Comparison of ENCODE assay signal across 20 mouse cellular contexts in genomic region chr4:134776246-134776645, GRCm38 (mm10). TPM values are rescaled to one million over a fixed set of nuclear protein-coding genes. Genes with fewer than 3 reads are reported as not detected.
DNase-seq lines count a peak whose midpoint lies in the region; ATAC-seq and TF ChIP-seq lines count a peak whose summit lies in the region.
"Had no signal": no experiment of that assay in that cellular context is flagged by ENCODE, and none has a peak within 500 bp of the region (broad histone marks: within the 10 kb centered on the region; RNA-seq: fewer than 3 reads in every experiment).

No protein-coding gene starts in this region.

- no peak overlapping the region for H3K27ac ChIP-seq in heart, embryonic 12.5 days (ENCODE audit: poor library complexity, severe bottlenecking)
- H3K27ac ChIP-seq in lung, postnatal 0 days (ENCODE audit: low read length), result no peak overlapping the region
- H3K27ac ChIP-seq: heart, embryonic 13.5 days; hindbrain, embryonic 12.5 days; limb, embryonic 15.5 days; midbrain, embryonic 10.5 days had no signal

- peak; percentile 56 for DNase-seq in heart, postnatal 4 days
- peak; percentile 45 to 64 for DNase-seq in kidney, postnatal 25 days
- DNase-seq in kidney, adult 8-10 months, result no peak
- peak; percentile 49 for DNase-seq in lung, postnatal 0 days (ENCODE audit: low spot score)
- DNase-seq in lung, postnatal 36 days, result no peak
- DNase-seq in natural killer cell, adult 2 months (ENCODE audit: low spot score in 2 of 2), result no peak
- DNase-seq: adrenal gland, adult 8-10 months; cerebellum, adult 8-10 months; gastrocnemius, postnatal 25 days; heart, adult 18-20 months; heart, postnatal 14 days; layer of hippocampus, adult 9-11 months had no signal

- peaks cover 26% of the 10 kb centered on the region for H3K4me1 ChIP-seq in heart, embryonic 12.5 days (replicated peaks)
- H3K4me1 ChIP-seq in lung, postnatal 0 days (ENCODE audit: insufficient read depth, low read depth, low read length), result peaks cover 12% of the 10 kb centered on the region; the same call in 1 of the 2 replicates

- no peak overlapping the region for H3K4me2 ChIP-seq in heart, embryonic 12.5 days
- no peak overlapping the region for H3K4me2 ChIP-seq in lung, postnatal 0 days (replicated peaks; ENCODE audit: low read depth, low read length)
- H3K4me2 ChIP-seq: heart, embryonic 13.5 days; hindbrain, embryonic 12.5 days; limb, embryonic 15.5 days had no signal

- no peak for TF ChIP-seq EP300 in lung, postnatal 0 days (IDR thresholded peaks at IDR 0.05)

- H3K4me3 ChIP-seq in heart, embryonic 12.5 days, result no peak overlapping the region
- H3K4me3 ChIP-seq in lung, postnatal 0 days (ENCODE audit: low read depth, low read length), result no peak overlapping the region
- H3K4me3 ChIP-seq: heart, embryonic 13.5 days; hindbrain, embryonic 12.5 days; limb, embryonic 15.5 days; midbrain, embryonic 10.5 days; myocyte had no signal

- H3K27me3 ChIP-seq in heart, embryonic 12.5 days (replicated peaks), result no peaks in the 10 kb centered on the region
- no peaks in the 10 kb centered on the region for H3K27me3 ChIP-seq in lung, postnatal 0 days (replicated peaks; ENCODE audit: insufficient read depth, low read length)
- H3K27me3 ChIP-seq: heart, embryonic 13.5 days; limb, embryonic 15.5 days had no signal

- H3K36me3 ChIP-seq in heart, embryonic 12.5 days, result no peaks in the 10 kb centered on the region
- H3K36me3 ChIP-seq in lung, postnatal 0 days (ENCODE audit: insufficient read depth, low read length), result no peaks in the 10 kb centered on the region
- H3K36me3 ChIP-seq: heart, embryonic 13.5 days; hindbrain, embryonic 12.5 days; limb, embryonic 15.5 days; midbrain, embryonic 10.5 days had no signal

- H3K9ac ChIP-seq in heart, embryonic 12.5 days, result no peak overlapping the region
- H3K9ac ChIP-seq in lung, postnatal 0 days (replicated peaks; ENCODE audit: low read depth), result no peak overlapping the region
- H3K9ac ChIP-seq: hindbrain, embryonic 12.5 days; limb, embryonic 15.5 days had no signal

- no peak for ATAC-seq in heart, embryonic 12.5 days (ENCODE audit: insufficient number of reproducible peaks, low FRiP score)
- ATAC-seq in lung, postnatal 0 days, result no peak
- ATAC-seq: activated CD4-positive, CD25-positive, alpha-beta regulatory T cell, adult 4 months; midbrain, embryonic 16.5 days had no signal

- no peaks in the 10 kb centered on the region for H3K9me3 ChIP-seq in heart, embryonic 12.5 days (replicated peaks)
- no peaks in the 10 kb centered on the region for H3K9me3 ChIP-seq in lung, postnatal 0 days (ENCODE audit: low read length)
- H3K9me3 ChIP-seq: heart, embryonic 13.5 days; hindbrain, embryonic 12.5 days; limb, embryonic 15.5 days; midbrain, embryonic 10.5 days had no signal

- no peak for TF ChIP-seq CTCF in lung, postnatal 0 days (IDR thresholded peaks at IDR 0.05)

- WGBS in heart, embryonic 12.5 days, result 75% methylated on average over 7 of the region's 7 CpGs
- WGBS in lung, postnatal 0 days, result 31% methylated on average over 7 of the region's 7 CpGs

RNA-seq across cellular contexts. Expression of gene Ldlrap1, which starts 8.4 kb away (rescaled TPM):
- total RNA-seq in heart, postnatal 4 days (2021), result 10 to 100 TPM; 21.6 to 22.4 TPM
- polyA plus RNA-seq in heart, embryonic 12.5 days (2016; fragmentation: Nextera tagmentation; extraction: Ambion mirVana), result 16.5 and 17.8 TPM in 2 replicates
- polyA plus RNA-seq in lung, postnatal 0 days (2015; fragmentation: Nextera tagmentation; extraction: Ambion mirVana), result 23.5 and 24.4 TPM in 2 replicates

Comparison
In these comparisons a context has a peak if more than half of its experiments do, and no peak if none do; other contexts are left out.
1. DNase-seq: peak in heart, postnatal 4 days (single experiment), kidney, postnatal 25 days (2 of 2) and lung, postnatal 0 days (single experiment); none in kidney, adult 8-10 months (0 of 2), lung, postnatal 36 days (single experiment) and natural killer cell, adult 2 months (0 of 2).